Mouse (Mus musculus) liver, postnatal 0 days (tissue): ENCODE data around the gene Fam98c.

Experiments used
- CTCF ChIP-seq: sonication (generic); IDR thresholded peaks from 2 replicates; pipeline ENCODE4 v1.5.1; 2016; ENCODE audit warnings: antibody characterized with exemption, low read depth
- EP300 ChIP-seq: IDR thresholded peaks from 2 replicates; pipeline ENCODE4 v1.6.1; 2016; ENCODE audit warnings: antibody characterized with exemption, low read depth, mild to moderate bottlenecking

GRCm38 (mm10) chr7:29148771-29149170 is 7.3 kb downstream of the Fam98c start:
- no peak for TF ChIP-seq CTCF
- no peak for TF ChIP-seq EP300
